Mouse (Mus musculus): ENCODE results near the gene Il34.

GRCm38 (mm10) chr8:110733036-110733435 lies 72.7 kb downstream of the Il34 start:
- TF ChIP-seq CTCF (IDR thresholded peaks at IDR 0.05; ENCODE audit: extremely low read depth, insufficient read depth, low read length) (no peak), POLR2A (IDR thresholded peaks at IDR 0.05; ENCODE audit: extremely low read depth, insufficient read depth, low read length) (no peak)

Data from cortical plate, adult 2 months (tissue).